Mouse (Mus musculus): Measurements from ENCODE around the gene Phox2b.

DNA sequence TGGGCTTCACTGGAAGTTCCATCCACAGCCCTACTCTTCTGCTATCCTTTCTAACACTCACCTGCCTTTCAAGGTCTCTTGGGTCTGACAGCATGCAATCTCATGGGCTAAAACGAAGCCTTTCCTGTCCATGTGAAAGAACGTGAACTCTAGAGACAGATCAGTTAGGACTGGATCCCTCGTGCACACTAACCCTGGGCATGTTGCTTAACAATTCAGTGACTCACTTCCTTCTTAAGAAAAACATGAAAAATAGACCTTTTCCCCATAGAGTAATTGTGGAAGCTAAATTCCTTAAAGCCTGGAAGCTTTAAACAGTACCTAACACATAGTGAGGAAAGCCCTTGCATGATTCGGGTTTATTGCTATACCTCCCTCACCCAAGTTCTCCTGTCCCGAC lies 8.2 kb downstream of the Phox2b start:
- TF ChIP-seq TAL1 (IDR thresholded peaks at IDR 0.05; ENCODE audit: low read length) (no peak), GATA1 (IDR thresholded peaks at IDR 0.05; ENCODE audit: low read length) (no peak)

All from erythroblast, embryonic 14.5 days (primary cell).